Mouse (Mus musculus) urinary bladder, postnatal 4 days (tissue): ENCODE results near the gene Crtam.

ENCODE experiments used
- DNase-seq, 2 experiments: peaks; one replicate each; pipeline ENCODE4 v3.0.0; 2021 to 2022; ENCODE audit warnings: low spot score in 2 of 2

Gene Crtam

DNA sequence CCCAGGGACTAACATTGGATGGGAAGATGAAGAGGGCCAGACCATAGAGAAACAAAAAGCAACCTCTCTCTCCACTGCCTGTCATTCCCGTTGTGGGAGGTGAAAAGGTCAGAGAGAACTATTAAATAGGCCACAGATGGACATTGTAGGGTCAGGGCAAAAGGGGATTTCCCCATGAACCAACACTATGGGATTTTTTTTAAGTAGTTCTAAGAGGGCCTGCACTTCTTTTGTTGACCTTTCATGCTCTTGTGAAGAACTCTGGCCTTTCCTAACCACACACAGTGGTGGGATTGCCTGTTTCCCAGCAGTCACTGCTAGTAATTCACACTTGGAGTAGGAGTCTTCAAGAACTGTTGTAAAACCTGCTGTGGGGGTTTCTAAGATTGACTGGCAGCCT, 3.4 kb upstream of the Crtam start:
- no peak for DNase-seq

DNA sequence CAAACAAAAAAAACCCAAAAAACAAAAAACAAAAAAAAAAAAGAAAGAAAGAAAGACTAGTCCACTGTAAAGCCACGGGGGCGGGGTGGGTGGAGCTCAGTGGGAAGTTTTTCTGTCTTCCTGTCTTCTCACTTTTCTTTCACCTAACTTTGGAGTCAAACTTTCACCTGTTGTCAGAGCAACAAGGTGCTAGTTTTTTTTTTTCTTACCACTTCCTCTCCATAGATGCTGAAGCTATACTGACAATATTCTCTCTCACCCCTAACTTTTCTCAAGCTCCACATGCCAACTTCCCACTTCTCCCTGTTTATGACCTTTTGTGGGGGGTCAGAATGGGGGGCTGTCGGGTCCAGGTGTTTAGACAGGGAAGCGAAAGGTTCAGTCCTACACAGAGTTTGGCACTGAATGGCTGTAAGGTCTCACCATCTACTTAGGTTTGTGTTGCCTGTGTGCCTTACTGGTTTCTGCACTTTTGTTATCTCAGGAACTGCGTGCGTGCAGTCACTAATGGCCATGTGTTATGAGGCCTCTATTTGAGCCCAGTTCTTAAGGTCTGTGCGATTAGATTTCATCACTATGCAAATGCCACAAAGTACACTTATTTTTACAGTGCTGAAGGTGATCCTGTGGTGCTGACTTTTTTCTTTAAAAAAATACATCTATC, 7.2 kb downstream of the Crtam start:
- no peak for DNase-seq

DNA sequence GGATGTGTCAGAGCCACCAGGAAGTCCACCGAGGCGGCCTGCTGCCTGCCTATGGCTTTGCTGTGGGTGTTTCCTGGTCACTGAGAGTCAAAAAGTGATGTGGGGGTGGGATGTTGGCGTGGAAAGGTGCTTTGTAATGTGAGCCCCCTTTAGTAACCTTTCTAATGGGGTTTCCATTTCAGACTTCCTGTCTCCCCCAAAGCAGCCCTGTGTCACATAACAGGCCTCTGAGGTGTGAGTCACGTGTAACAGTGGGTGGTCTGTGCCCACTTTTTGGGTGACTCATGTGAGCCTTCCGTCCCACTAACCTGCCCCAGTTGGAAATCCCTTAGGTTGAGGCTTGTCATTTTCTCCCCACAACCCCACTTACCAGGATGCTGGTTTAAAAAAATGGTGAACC, 10.4 kb downstream of the Crtam start:
- DNase-seq: no peak

DNA sequence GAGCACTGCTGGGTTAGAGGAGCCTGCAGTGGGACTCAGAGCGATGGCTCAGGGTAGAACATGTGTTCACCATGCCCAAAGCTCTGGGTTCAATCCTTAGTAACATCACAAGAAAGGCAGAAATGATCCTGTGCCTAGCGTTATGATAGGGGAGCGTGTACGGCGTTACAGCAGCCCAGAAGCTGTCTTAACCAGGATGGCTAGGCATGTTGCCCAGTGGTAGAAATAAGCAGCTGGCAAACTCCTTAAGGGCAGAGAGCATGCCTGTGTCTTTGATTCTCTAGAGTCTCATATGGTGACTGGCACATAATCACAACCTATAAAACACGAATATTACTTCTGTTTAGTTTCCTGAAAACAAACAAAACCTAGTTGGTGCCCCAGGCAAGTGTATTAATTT, 12.9 kb downstream of the Crtam start:
- no peak for DNase-seq

DNA sequence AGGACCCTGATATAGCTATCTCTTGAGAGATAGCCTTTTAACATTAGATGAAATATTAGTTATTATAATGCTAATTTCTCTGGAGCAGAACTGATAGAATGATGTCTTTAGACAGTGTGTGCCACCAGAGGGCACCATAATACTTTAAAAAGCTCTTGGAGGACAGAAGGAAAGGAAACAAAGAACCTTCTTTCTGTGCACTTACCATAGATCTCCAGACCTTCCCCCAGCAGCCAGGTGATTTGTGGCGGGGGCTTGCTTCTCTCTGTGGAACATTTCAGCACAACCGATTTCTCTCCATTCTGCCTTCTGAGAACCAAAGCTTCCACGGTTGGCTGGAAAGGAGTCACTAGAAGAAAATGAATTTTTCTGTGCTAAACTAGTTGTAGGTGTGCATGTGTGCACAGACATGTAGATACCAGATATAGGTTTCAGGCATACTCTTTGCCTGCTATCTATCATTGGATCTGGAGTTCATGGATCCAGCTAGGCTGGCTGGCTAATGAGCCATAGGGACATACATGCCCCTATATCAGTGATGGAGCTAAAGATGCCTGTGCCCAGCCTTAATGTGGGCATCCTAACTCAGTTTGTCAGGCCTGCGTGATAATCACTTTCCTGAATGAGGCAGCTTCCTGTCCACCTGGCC, 14.4 kb downstream of the Crtam start:
- DNase-seq: no peak

DNA sequence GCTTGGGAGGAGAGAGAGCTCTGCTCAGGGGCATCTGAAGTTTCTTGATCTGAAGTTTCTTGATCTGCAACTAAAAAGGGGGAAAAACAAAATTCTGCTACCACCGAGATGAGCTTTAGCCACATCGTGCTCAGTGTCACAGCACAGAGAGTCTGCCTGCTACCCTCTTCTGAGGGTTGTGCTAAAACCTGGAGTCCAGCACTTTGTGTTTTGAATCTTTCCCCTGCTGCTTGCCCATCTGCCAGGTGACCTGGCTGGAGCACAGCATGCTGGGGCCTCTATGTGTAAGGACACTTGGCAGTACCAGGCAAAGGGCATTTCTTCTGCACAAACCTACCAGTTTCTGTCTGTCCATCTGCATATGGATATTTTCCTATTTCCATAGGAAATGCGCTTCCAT, 20.1 kb downstream of the Crtam start:
- DNase-seq: no peak

DNA sequence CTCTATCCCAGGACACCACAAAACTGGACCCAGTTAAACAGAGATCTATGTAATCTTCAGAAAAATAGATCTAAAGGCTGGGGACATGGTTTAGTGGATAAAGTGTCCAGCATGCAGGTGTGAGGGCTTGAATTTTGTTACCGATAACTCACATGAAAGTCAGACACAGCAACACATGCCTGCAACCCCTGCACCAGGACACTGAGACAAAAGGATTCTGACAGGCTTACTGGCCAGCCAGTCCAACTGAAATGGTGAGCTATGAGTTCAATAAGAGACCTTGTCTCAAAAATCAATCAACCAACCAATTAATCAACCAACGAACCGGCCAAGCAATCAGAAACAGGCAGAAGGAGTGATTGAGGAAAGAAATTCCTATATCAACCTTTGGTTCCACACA, 20.7 kb downstream of the Crtam start:
- no peak for DNase-seq

DNA sequence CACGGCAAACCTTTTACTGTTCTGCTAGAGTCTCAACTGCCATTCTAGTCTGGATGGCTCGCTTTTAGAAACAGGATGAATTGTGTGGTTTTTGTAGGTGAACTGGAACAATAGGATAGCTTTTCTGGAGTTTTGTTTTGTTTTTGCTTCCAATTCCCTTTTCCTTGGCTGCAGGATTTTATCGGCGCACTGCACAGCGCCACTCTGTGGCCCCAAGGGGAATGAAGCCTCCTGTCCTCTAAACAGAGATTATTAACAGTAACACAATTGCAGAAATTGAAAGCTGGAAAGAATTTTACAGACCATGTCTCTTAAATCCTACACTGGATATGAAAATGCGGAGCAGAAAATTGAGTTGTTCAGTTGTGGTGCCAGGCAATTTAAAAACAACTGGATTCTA, 21.9 kb downstream of the Crtam start:
- DNase-seq: no peak

DNA sequence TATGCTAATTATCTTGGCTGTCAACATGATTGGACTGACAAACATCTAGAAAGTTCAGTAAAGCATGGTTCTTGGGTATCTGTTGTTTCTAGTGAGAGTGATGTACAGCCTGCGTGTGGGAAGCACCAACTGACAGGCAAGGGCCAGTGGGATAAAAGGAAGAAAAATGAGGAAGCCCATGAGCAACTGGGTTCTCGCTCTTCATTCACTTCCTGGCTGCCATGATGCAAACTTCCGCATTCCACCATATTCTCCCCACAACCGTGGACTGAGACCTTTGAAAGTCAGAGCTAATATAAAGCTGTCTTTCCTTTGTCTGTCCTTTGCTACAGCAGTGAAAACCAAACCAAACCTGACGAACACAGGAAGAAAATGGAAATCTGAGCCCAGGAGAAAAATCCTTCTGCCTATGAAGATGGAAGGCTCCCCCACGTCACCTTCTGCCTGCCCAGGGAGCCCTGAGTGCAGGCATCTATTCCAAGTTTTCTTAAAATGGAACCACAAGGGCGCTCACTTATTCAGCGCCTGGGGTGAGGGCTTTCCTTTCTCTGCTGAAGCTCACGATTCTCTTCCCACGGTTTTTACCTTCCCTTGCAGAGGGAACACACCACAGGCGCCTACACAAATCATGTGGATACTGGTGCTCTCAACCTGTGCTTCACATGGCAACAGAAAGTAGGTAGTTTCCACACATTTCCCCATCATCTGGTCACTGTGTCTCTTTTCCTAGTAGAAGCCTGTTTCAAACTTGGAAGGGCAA, 30.2 kb downstream of the Crtam start:
- no peak for DNase-seq

DNA sequence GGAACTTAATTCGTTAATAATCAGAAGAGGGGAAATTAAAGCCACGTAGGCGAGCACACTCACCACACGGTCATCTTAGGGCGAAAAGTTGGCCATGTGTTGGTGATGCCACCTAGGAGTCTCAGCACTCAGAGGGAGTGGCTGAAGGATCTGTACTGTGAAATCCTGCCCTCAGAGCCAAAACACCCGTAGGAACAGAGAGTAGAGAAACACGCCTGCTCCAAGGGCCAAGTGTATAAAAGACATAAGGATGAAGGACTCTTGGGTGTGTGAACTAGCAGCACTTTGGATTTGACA, 40.1 kb downstream of the Crtam start:
- no peak for DNase-seq

DNA sequence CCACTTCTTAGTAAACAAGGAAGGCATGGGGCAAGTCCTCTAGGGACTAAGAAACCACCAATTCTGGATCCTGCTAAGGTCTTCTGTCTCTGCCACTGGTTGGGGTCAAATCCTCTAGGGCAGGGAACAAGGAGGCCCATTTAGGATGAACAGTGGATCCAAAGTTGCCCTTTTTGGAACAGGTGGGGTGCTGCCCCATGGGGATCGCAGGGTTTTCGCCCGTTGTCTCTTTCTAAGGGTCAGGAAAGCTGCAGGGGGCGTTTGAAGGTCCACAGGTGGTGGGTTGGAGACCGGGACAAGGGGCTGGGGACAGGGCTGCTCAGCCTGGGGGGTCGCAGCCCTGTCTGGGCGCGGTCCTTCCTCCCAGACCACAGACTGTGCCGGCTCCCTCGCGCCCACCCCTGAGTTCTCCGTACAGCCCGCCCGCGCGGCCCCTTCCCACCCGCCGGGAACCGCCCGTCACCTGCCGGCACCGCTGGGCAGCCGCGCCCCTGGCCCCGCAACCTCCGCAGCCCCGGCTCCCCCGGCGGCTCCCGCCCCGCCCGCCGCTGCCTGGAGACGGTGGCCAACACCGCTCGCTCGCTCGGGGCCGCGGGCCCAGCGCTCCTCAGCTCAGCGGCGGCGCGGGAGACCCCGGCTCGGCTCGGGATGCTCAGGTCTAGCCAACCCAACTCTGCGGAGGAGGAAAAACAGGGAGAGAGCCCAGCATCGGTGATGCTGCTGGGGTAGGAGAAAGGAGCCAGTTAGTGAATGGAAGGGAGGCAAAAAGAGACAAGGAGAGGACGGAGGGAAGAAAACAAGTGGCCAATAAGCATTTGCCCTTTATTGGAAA, 40.6 kb downstream of the Crtam start, which contains the start of gene Jhy:
Gene Jhy, minus strand, starts transcription at position 533 of the 832 bp plus-strand sequence.
- DNase-seq: no peak

DNA sequence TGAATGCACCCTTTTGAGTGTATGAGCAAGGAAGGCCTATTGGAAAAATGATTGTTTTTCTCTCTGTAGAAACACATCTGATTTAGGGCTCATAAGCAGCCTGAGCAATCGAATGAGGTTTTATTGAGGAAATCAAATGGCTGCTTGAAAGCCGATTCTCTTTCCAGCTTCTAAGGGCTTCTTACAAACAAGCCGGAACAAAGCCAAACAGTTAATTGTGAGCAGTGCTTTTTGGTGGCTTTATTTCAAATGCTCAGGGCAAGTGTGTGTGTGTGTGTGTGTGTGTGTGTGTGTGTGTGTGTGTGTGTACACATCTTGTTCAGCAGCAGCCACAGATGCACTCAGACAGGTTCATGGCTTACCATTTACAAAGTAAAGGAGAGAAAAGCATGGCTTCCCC, 43.0 kb downstream of the Crtam start:
- DNase-seq: no peak

DNA sequence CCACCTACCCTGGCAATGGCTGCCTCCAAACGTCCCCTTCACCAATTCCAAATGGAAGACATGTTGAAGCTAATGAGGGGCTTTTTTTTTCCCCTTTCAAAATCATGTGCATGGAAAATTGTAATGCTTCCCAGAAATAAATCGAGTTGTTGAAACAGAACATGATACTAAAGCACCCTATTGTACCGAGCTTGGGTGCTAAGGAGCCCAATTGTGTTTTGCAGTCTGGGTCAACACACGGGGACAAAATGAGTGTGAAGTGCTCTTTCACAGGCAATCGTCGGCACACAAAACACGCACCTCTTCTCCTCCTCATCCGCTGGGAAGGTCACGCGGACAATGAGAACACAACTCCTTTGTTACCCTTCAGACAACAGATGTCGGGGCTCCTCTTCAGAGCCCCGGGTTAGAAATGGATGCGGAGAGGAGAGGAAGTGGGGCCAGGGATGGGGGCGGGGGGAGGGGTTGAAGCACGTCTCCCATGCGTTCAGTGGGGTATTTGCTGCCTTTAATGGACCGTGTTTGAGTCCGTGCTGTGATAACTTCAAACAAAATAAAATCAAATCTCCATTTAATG, 55.3 kb downstream of the Crtam start:
- DNase-seq: no peak

DNA sequence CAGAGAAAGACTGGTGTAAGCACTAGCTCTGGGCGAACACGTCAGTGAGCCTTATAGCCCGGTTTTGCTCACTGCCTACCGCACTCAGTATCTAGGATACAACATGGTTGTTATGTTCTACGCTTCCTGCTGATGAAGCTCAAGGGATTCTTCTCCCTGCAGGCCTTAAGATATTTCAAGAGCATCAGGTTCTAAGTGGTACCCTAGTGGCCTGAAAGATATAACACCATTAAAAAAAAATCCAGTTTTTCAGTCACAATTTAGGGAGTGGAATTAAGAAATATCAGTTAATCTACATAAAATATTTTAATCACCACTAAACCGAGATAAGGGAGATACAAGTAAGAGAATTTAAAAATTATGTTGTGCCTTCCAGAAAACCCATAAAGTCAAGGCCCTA, 56.0 kb downstream of the Crtam start:
- DNase-seq: no peak

DNA sequence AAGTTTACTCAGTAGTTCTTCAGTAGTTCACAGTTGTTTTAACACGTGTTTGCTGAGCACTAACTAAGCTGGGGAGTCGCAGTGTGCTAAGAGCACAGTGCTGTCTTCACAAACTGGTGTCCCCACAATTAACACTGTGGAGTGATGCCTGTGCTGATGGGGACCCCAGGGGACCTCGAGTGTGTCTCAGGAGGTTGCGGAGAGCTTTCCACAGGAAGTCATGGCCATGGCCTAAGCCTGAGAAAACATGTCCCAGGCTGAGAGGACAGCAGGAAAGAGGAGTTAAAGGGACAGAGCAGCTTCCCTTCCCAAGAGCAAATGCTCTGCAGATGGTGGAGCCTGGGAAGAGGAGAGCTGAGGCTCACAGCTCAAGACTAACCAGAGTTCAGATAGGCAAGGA, 57.3 kb downstream of the Crtam start:
- DNase-seq: no peak

DNA sequence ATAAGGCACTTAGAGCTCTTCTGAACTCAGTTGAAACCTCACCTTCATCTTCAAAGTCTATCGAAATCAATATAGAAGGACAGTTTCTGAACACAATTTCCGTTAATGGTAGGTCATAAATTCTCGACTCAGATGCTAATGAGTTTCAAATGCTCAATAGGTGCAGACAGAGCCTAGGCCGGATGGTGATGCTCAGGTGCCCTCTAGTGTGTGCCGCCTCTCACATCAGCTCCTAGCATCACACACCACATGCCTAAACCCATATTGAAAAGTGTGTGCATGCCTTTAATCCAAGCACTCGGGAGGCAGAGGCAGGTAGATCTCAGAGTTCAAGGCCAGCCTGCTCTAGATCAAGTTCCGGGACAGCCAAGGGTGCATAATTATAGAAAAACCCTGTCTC, 67.0 kb downstream of the Crtam start:
- DNase-seq: no peak

DNA sequence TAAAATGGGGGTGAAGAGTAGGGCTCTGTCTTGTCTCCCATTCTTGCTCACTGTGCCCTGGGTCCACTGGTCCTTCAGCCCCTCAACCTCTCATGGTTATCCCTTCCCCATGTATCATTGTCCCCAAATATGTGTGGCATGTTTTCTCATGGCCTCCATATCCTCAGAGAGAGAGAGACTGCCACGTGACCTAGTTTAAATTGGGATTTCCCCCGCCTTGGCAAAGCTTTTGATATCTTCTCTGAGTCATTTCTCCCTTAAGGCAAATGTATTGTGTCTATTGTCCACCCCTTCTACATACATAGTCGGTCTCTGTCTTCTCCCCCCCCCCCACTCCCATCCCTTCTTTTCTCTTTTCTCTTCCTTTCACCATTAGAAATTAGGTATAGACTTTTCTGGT, 71.1 kb downstream of the Crtam start:
- DNase-seq: no peak

DNA sequence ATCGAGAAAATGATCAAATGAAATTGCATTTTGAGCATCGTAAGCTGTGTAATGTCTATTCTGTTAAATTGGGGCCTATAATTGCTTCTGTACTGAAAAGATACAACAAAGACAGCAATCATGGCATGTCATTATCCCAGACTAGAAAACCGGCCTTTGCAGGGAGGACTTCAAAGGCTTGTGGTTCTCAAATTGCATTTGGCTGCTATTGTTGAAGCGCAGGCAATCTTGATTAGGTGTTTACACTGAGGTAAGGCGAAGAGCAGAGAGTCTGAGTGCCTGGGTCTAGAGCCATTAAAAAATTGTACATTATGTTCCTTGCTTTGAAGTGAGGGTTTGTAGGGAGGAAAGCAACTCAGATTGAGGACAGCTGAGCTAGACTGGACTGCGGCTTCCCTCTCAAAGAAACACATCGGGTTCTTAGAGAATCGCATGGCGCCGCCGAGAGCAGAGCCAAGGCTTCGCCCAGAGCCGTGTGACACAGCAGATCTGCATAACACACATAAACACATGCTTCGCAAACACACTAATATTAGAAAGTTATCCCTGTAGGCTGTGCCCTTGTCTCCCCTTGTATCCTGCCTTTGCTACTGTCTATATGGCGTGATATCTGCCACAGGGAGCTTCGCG, 77.0 kb downstream of the Crtam start:
- DNase-seq: no peak
